Mouse (Mus musculus) effector memory CD4-positive, alpha-beta T cell, adult 7 months (primary cell): ENCODE results near the gene Spata13. TPM values are rescaled to one million over a fixed set of nuclear protein-coding genes. Genes with fewer than 3 reads are reported as not detected.

Source experiments
- polyA plus RNA-seq: library from polyadenylated mRNA; unstranded; fragments of 100-300 nt; shearing (Covaris generic); gene quantifications from one replicate; pipeline ENCODE4 v1.2.1, GENCODE M21; 2017

Gene Spata13
- polyA plus RNA-seq, result 132 TPM

GRCm38 (mm10) chr14:60633961-60634864 lies at the start of gene Spata13:
Gene Spata13 (plus strand): TSS chr14:60634001.

DNA sequence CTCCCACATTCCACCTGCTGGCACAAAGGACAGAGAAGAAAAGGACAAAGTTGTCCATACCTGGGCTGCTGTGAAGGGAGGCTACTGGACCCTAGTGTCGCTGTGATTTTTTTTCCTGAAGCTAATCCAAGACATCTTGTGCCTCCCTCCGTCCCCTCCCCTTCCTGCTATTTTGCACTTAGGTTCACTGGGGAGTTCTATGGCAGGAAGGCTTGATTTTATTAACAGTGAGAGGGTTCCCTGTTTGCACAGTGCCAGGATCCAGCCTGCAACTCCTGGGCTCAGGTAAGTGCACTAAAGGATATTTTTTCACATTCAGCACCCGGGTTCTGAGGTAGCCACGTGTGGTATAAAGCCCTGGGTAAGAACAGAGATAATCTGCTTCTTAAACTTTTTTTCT lies 134.1 kb downstream of the Spata13 start, which contains the start of gene C1qtnf9:
Gene C1qtnf9, plus strand, starts transcription at position 251 of the 400 bp plus-strand sequence.

GRCm38 (mm10) chr14:60784427-60785315 lies 150.9 kb downstream of the Spata13 start, which contains the start of gene Mipep:
Gene Mipep (plus strand): TSS chr14:60784573.

Other genes with a start within 250 kb of the Spata13 start
- not detected for gene C1qtnf9, start 134.1 kb downstream of the Spata13 start, polyA plus RNA-seq
- 7.4 TPM for gene Mipep, start 150.6 kb downstream of the Spata13 start, polyA plus RNA-seq